Mouse (Mus musculus): ENCODE measurements around the gene Erc2.

GRCm38 (mm10) chr14:28507471-28507870, 885.2 kb downstream of the Erc2 start:
- TF ChIP-seq CTCF (conservative IDR thresholded peaks at IDR 0.05; ENCODE audit: low read length) (peak; percentile 60), POU5F1 (IDR thresholded peaks at IDR 0.05; ENCODE audit: borderline replicate concordance, low read length) (no peak)

Data from E14TG2a.4 (cell line).